Mouse (Mus musculus) kidney, adult 18-20 months (tissue): ENCODE measurements around the gene Rxfp1.

ENCODE experiments used
- DNase-seq: peaks from one replicate; pipeline ENCODE4 v3.0.0; 2021

Rxfp1 gene

DNA sequence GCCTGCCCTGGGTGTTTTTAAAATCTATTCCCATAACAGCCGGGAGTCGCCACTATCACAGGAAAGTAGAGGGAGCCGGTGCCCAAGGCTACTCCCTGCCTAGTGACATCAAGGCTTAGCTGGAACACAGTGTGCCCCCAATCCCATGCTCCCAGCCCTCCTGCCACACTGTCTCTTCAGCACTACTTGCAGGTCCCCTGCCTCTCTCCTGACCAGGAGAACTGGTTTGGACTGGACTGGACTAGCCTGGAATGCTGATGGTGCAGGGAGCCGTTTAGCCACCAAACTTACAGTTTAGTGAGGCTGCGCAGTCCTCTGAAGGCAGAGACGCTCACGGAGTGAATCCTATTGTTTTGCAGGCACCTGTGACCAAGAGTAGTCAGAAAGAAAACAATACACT, 67.1 kb downstream of the Rxfp1 start:
- DNase-seq: peak; percentile 25

DNA sequence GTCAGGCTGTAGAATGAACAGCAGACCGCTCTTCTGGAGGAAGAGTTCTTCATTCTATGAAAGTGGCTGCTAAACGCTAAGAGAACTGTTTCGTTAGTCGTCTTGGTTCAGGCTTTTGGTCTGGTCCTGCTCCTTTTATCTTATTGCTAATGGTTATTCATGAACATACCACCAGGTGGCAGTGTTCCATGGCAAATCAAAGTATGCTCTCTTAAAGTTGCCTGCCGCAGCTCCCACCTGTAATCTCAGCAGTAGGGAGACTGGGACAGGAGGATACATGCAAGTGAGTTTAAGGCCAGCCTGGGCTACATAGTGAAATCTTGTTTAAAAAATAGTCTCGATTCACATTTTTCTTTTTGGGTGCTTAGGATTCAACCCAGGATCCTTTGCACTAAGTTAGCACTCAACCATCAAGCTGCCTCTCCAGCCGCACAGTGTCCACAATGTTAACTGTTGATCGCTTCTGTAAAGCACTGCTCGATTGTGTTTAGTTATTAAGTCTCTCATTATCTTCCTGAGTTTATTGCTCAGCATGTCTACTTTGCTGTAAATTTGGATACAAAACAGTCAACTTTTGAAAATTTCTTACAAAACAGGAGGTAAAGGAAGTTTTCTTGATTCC, 72.8 kb downstream of the Rxfp1 start:
- peak; percentile 28 for DNase-seq

DNA sequence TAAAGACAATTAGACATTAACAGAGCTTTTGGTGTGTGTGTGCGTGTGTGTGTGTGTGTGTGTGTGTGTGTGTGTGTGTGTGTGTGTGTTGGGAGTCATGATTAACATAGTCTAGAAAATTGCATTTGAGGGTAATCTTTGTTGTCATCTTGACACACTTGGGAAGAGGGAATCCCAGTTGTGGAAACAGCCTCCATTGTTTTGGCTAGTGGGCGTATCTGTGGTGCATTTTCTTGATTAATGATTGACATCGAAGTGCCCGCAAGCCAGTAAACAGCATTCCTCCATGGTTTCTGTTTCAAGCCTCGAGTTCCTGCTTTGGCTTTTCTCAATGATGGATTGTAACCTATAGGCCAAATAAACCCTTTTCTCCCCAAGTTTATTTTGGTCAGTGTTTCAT, 81.0 kb downstream of the Rxfp1 start:
- no peak for DNase-seq

DNA sequence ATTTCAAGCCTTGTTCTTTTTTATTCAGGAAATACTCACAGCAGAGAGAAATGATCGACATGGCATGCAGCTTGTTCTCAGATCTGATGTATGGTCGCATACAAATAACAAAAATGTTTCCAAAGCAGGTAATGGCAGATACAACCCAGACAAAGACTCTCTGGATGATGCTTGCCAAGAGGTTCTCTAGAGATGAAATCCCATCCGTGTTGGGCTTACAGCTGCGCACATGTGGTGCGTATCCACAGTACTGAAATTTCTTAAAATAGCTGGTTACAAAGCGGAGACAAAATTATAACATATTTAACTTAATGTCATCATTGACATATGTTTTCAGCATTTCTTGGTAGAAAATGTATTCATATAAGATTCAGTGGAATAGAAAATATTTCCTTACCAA, 85.6 kb downstream of the Rxfp1 start:
- DNase-seq: no peak

DNA sequence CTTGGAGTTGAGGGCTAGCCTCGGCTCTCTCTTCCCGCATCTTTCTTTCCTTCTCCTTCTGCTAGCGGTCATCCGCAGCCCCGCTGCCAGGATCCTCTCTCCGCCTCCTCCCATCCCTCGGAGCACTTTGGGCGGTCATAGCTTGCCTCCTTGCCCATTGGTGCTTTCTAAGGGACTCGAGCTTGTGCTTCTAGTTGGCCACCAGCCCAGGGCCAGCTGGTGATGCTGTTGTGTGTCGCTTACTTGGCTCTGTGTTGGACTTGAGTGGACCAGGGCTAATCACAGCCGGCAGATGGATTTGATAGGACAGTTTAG, 108.3 kb downstream of the Rxfp1 start, which contains the start of gene Etfdh:
TSS of gene Etfdh (minus strand) at position 85 of the 315 bp plus-strand sequence.
- no peak for DNase-seq

DNA sequence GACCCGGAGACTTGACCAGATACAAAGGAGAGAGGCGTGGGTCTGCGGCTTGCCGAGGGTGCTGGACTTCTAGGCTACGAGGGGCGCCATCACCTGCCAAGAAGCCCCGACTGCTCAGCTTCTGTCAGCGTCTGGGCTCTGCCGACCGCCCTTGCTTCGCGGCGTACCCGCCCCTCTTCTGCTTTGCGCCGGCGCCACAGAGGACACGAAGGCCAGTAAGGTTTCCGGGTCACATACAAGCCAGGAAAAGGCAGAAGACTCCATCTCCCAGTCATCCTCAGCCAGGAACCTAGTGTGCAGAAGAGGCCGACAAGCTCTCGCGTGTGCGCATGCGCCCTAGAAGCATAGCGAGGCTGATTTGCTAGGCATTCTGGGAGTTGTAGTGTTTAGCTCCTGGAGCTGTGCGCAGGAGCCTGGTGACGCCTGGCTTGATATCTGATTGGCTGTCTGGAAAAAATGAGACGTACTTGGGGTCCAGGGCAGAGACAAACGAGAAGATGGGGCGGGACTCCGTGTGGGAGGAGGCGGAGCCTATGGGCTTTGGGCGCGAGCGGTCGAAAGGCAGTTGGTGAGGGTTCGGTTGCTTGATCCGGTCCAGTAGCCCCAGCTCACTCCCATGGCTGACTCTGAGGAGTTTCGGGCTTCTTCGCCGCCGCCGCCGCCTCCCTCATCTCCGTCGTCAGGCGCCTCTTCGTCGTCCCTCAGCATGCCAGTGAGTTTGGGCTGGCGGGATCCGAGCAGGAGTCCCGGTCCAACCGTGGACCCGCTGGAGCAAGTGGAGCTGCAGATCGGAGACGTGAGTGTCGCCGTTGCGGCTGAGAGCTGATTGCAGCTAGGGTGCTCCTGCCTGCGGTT, 108.9 kb downstream of the Rxfp1 start, which contains the start of gene 4930579G24Rik:
TSS of gene 4930579G24Rik (plus strand) at position 519 of the 855 bp plus-strand sequence.
- DNase-seq: peak; percentile 95

DNA sequence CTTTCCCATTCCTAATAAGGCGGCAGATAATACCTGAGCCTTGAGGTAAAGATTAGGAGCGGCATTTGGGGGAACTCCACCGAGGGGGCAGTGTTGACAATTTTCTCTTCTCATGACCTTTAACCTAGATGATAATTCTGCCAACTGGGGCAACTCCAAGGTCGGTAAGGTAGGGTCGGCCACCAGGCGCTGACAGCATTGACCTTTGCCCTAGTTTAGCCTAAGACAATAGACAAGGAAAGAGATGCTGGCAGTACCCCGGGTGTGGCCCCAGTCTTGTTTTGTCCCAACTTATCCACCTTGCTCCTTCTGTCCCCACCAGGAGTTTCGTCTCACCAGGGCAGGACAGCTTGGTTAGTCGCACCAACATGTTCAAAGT, 109.5 kb downstream of the Rxfp1 start:
- DNase-seq: no peak

DNA sequence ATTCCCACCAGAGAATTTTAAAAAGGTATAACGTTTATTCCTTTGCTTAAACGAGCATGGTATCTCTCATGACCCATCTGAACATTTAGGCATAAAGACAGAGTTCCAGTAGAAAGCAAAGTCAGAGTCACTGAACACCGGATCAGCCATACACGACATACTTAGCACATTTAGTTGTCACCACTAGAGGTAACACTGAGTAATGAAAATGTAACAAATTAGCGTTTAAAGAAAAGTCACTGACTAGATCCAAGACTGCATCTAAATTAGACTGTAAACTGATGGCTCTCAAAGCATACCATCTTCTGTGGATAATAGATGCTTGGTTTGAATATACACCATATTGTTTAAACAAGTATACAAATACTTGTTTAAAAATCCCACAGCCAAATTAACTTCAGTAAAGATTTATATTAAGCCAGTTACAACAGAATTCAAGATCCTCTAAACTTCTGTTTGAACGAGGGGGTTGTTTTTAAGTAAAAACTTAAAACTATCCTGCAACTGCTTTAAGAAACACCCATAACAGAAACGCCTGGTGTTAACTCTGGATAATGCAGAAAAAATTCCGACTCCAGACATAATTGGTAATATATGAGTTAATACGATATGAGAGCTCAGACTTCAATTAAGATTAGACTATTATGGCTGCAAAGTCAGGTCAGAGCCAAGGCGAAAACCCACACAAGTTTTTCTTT, 110.0 kb downstream of the Rxfp1 start:
- DNase-seq: no peak

DNA sequence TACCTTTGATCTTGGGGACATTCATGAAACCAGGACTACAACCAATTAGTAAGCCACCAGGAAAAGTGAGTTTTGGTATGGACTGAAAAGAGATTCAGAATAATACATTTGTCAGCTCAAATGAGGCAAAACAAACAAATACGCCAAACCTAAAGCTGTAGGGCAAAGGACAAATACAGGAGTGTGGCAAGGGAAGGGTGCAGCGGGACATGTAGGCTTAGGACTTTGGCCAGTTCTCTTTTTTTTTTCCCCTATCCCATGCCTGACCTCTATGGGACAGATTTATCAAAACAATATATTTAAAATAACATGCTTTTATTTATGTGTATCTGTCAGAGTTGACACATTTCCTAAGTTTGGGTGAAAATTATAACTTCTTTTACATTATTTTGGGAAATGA, 127.8 kb downstream of the Rxfp1 start:
- DNase-seq: no peak

DNA sequence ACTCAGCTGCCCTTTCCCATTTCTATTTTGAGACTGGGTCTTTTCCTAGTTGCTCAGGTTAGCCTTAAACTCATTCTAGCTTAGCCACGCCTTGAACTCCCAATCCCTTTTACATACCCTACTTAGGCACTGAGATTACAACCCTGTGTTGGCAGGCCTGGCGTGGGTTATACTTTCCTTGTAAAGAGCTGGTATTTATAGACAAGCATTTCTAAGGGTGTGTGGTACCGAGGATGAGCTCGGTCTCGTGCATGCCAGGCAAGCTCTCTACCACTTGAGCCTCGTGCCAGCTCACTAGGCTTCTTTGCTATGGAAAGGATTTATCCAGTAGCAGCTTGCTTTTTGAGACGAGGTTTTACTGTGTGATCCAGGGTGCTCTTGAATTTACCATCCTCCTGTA, 142.2 kb downstream of the Rxfp1 start:
- DNase-seq: no peak

DNA sequence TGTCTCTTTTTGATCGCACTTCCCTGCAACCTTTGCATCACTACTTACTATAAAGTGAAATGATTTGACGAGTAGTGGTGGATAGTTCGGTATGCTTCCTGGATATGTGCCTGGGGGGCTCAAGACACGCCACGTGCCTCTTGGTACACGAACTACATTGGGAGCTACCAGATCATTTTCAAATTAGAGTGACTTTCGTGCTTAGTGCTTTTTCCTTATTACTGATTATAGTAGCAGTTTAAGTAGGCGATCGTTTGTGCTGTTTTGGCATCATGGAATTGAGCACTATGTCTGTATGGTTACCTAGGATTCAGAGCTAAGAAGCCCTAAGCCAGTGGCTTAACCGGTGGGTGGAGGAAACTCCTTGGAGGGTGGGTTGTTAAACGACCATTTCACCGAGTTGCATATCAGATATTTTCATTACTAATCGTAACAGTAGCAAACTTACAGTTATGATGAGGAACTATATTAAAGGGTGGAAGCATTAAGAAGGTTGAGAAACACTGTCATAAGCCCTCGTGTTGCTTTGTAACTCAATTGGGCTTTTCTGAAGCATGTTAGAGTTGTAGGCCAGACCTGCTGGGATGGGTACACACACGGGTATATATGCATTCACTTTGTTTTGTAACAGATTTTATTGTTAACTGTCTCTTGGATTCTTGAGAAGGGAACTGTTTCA, 145.7 kb downstream of the Rxfp1 start:
- no peak for DNase-seq
